Mouse (Mus musculus) urinary bladder, postnatal 25 days (tissue): ENCODE measurements around the gene Dxo.

ENCODE experiments used
- DNase-seq: peaks from one replicate; pipeline ENCODE4 v3.0.0; 2022; ENCODE audit warnings: low spot score

Dxo gene

DNA sequence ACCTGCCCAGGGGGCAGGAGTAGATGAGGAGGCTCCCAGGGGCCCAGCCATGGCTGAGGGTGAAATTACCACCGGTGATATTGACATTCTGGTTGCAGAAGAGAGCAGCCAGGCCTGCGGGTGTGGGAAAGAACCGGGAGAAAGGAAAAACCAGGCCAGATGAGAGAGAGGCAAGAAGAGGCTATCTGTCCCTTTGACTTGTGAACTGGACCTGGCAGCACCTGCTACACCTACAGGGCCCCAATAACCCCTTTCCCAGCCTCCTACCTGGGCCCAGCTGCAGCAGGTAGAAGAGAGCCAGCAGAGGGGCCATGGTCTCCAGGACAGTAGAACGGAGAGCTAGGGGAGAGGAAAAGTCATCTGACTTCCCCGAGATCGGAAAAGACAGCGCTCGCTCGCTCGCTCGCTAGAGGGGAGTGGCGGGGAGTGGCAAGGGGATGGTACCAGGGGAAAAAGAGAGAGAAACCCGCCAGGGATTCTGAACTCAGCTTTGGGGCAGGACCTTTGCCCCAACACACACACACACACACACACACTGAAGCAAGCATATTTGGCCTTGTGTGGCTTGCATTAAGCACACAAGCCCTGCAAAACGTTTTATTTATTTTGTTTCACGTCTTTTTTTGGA, 45.0 kb downstream of the Dxo start, which contains the start of gene Gm20547:
Gene Gm20547 (minus strand): TSS at position 360 of the 628 bp plus-strand sequence.
- DNase-seq: no peak

DNA sequence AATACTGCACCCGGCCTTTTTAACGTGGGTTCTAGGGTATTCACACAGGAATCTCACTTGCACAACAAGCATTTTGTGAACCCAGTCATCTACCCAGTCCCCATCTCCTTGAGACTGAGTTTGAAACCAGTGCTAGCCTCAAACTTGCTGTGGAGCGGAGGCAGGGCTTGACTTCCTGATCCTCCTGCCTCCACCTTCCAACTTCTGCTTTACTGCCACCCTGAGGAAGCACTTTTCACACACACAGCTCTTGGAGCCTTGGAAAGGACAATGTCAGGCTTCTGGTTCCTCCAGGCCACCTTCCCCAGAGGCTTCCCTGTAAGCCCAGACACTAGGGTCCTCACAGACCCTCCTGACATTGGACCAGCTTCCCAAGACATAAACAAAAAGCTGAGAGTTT, 46.5 kb downstream of the Dxo start:
- no peak for DNase-seq

DNA sequence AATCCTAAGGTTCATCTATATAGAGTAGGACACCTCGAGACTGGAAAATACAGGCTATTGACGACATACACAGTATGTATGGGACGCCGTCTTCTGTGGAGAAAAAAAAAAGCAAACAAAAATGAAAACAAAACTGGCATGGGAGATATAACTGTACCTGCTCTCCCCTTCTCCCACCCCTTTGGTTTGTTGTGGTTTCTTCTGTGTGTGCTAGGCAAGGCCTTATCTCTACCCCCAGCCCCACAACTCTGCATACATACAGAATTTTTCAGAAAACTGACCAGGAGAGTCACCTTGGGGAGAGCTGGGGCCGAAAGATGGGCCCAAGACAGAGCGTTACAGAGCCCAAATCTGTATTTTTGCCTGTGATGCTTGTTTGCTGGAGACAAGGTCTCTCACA, 47.9 kb downstream of the Dxo start:
- DNase-seq: no peak

DNA sequence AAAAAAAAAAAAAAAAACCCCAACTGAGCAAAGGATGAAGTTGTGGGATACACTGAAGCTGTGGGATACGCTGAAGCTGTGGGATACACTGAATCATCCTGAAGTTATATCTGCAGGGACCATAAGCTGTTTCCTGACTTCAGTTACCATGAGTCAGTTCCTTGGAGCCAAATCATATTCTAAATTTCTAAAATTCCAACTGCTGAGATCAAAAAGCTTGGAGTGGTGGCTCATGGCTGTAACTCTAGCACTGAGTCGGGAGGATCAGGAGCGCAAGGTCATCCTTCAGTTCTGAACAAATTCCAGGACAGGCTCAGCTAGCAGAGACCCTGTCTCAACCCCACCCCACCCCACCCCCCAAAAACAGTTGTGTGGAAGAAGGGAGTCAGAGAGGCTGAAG, 48.8 kb downstream of the Dxo start:
- no peak for DNase-seq

DNA sequence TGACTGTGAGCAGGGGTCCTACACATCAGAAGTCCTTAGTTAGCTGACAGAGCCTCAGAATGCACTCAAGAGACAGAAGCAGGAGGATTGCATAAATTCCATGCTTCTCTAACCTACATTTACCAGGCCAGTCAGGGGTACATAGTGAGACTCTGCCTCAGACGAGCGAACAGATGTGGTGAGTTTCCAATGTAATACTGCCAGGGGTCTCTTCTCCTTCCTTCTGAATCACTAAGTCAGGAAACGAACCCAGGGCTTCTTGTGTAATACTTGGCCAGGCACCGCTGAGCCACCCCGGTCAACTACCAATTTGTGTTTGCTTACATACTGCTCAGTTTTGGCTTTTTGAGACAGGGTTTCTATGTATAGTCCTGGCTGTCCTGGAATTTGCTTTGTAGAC, 51.1 kb downstream of the Dxo start:
- DNase-seq: no peak
